Mouse (Mus musculus): ENCODE measurements around the gene Amfr.

GRCm38 (mm10) chr8:94037806-94038205 lies 25.2 kb upstream of the Amfr start:
- TF ChIP-seq CTCF (IDR thresholded peaks at IDR 0.05; ENCODE audit: low read depth) (no peak), EP300 (optimal IDR thresholded peaks at IDR 0.05) (no peak)

Data from stomach, postnatal 0 days (tissue).